Mouse (Mus musculus): ENCODE results near the gene Olfr1257.
"Not testable (repeated sequence)": the region's sequence is repeated elsewhere in the genome, so short reads cannot be mapped to it uniquely, and the experiment has no call there.

Gene Olfr1257

DNA sequence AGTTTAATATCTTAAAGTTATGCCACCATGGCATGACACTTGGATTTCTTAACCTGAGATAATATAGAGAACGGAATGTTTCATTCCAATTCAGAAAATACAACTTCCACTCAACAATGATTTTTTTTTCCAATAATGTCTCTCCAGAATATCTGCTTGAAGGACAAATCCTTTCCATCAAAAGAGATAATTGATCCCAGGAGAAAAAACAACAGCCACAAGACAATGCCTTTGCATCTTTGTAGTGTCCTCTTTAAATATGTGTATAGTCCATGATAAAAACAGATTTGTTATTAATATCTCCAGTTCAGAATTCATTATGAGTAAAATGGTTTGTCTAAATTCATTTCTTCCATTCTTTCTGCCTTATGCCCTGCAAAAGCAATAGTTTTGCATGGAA is at the start of gene Olfr1257:
Gene Olfr1257, plus strand, starts transcription at position 301 of the 400 bp plus-strand sequence.
- no peak for DNase-seq (ENCODE audit: low spot score in 2 of 2)

DNA sequence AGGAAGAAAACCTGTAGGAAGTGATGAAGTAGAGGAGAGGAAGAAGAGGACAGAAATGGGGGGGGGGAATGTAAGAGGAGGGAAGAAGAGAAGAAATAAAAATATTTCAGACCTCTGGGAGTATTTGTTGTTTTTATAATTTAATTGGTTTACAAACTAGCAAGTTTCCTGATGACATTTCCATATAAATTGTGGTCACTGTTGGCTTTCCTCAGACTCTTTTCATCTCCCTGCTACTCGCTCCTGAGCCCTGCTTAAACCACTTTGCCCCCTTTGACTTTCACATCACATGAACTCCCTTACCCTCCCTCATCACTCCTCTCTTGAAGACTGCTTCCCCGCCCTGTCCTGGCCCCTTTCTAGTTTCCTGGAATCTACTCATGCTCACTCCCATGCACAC is 36.8 kb upstream of the Olfr1257 start, which contains the start of gene Olfr1256:
Gene Olfr1256, minus strand, starts transcription at position 101 of the 400 bp plus-strand sequence.
- no peak for DNase-seq (ENCODE audit: low spot score in 2 of 2)

DNA sequence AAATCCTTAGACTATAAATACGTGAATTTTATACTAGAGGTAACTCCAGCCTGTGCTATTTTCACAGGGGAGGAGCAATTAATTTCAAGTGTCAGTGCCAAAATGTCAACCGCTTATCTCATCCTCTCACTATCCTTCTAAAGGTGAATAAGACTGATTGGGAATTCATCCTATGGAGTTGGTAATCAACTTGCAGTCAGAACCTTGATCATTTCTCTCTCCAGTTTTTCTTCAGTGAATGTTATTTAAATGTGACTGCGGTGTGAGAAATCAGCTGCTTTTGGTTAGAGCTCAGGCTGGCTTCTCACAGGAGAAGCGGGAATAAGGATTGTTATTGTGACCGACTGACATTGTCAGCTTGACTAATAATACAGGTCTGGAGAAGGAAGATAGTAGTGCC is 30.1 kb upstream of the Olfr1257 start, which contains the start of gene Olfr48:
Gene Olfr48, minus strand, starts transcription at position 101 of the 400 bp plus-strand sequence.
- DNase-seq (ENCODE audit: low spot score in 2 of 2), result no peak

GRCm38 (mm10) chr2:89849230-89849629 is 29.0 kb upstream of the Olfr1257 start:
- DNase-seq (ENCODE audit: low spot score in 2 of 2), result no peak

- DNase-seq (ENCODE audit: low spot score in 2 of 2), result not testable (repeated sequence)
Measured at GRCm38 (mm10) chr2:89912616-89913015, 34.4 kb downstream of the Olfr1257 start.

- DNase-seq (ENCODE audit: low spot score in 2 of 2), result no peak
Measured at GRCm38 (mm10) chr2:89927009-89927408, 48.8 kb downstream of the Olfr1257 start, which contains the start of gene Olfr1258. Gene Olfr1258, plus strand, starts transcription at chr2:89927309.
